Mouse (Mus musculus): ENCODE data around the gene Susd4.

DNA sequence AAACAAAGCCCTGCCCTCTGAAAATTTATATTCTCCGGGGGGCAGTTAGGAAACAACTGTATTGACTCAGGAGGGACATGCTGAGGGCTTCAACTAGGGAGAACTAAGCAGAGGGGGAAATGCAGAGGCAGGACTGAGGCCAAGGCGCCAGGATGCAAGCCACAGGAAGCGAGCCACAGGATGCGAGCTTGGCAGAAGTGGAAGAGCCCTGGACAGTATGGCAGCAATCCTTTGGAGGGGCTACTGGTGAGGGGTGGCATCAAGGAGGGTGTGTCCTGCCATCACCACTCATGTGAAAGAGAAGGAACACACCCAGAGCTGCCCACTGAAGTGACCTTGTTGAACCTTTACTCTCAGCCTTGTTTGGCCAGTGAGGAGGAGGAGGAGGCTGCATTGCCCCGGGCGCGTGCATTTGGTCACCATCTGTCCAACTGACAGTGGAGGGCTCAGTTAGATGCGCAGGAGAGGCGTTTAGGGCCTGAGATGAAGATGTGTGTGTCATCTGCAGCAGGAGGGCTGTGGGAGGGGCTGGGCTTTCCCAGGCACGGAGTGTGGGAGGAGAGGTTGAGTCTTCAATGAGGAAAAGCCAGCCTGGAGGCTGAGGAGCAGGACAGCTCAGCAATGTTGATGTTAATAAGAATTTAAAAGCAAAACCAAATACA is 13.2 kb downstream of the Susd4 start:
- TF ChIP-seq CTCF (IDR thresholded peaks at IDR 0.05; ENCODE audit: insufficient read depth, low read depth, low read length) (no peak), POLR2A (IDR thresholded peaks at IDR 0.05; ENCODE audit: insufficient read depth, low read depth, low read length) (no peak)
